Mouse (Mus musculus) granulocyte monocyte progenitor cell, adult 5-6 weeks (primary cell): ENCODE data around the gene Adgrl1. TPM values are rescaled to one million over a fixed set of nuclear protein-coding genes. Genes with fewer than 3 reads are reported as not detected.

ENCODE experiments used
- ATAC-seq: replicated peaks from 2 replicates; pipeline ENCODE4 v1.8.0; 2016; ENCODE audit warnings: mild to moderate bottlenecking, moderate TSS enrichment, inconsistent platforms; ENCODE audit not compliant: poor library complexity, severe bottlenecking
- total RNA-seq, 2 experiments: library from RNA; stranded (forward) in 1 of 2; stranded (reverse) in 1 of 2; fragments of 200-712, 200-1000 nt in 1 of 2; fragments of >200 nt in 1 of 2; fragmentation: Nextera tagmentation in 1 of 2; gene quantifications; 2 replicates each; pipeline ENCODE4 v1.2.3; 2014 to 2017

Adgrl1 gene
- total RNA-seq, 2 experiments from 2014 or later = 1.4 to 3.6 TPM

GRCm38 (mm10) chr8:83945540-83945939 is 45.6 kb downstream of the Adgrl1 start:
- ATAC-seq = no peak

- ATAC-seq = no peak
Measured at GRCm38 (mm10) chr8:83954749-83955105, 54.8 kb downstream of the Adgrl1 start.

GRCm38 (mm10) chr8:83955106-83955957 is 55.4 kb downstream of the Adgrl1 start, which contains the start of the genes Gm10644 and Asf1b:
TSS of gene Gm10644 (minus strand) at chr8:83955205.
TSS of gene Asf1b (plus strand) at chr8:83955507.
- peak; percentile 88 for ATAC-seq

DNA sequence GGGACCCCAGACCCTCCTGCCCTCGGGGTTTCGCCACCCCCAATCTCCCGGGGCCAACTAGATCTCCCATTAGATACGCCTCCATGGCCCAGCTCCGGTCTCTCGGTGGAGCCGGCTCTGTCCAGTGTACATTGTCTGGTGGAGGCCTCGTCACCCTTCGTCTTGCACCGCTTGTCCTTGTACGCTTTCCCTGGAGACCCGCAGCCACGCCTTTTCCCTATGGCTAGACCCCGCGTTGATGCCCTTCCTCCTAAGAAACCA is 56.0 kb downstream of the Adgrl1 start:
- ATAC-seq = no peak; the same call in none of the 2 replicates

DNA sequence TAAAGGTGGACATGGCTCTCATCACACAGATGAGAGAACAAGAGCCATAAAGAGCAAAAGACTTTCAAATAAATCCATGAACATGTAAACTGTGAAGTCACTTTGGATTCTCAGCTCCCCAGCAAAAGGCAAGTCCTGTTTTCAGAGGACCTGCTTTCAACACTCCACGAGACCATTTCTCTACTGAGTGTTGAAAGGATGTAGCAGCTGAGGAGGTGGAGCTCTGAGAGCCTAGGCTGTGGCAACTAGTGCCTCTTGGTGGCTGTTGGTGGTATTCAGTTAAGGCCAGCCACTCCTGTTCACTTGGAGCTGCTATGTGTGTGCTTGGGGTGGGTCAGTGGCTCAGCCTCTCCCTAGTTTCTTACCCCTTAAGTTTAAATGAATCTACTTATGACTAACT is 56.9 kb downstream of the Adgrl1 start:
- ATAC-seq = peak; percentile 52

- ATAC-seq = no peak
Measured at GRCm38 (mm10) chr8:83964015-83964765, 64.3 kb downstream of the Adgrl1 start.

DNA sequence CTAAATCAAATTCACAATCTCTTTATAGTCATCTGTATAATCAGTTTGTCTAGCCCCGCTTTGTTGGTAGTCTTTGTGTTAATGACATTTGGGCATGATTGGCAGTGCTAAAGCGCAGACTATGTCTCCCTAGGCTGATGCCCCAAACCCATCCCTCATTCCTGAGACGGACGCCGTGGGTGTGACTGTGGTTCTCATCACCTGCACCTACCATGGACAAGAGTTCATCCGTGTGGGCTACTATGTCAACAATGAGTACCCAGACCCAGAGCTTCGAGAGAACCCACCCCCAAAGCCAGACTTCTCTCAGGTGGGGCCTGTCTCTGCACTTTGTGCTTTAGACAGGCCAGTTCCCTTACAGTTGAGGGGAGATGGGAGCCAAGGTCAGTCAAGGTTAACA is 67.8 kb downstream of the Adgrl1 start:
- no peak for ATAC-seq

DNA sequence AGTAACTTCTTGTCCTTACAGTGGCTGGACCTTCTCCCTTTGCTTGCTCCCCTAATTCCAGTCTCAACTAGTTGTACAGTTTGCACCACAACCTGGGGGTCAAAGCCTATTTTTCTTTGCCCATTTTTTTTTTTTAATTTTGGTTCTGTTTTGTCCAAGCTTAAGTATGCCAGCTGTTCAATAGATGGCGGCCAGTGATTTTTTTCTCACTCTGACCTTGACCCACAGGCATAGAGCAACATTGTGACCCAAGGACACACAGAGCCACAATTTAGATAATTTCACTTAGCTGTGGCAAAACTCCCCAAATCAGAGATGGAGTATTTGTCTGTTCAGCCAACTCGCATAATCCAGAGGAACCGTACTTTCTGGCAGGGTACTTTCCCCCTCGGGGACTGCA is 71.2 kb downstream of the Adgrl1 start:
- ATAC-seq = no peak

GRCm38 (mm10) chr8:83971661-83972060 is 71.8 kb downstream of the Adgrl1 start:
- no peak for ATAC-seq

GRCm38 (mm10) chr8:83972150-83973120 is 72.5 kb downstream of the Adgrl1 start, which contains the start of gene Prkaca:
TSS of gene Prkaca (plus strand) at chr8:83972993.
- ATAC-seq = peak; percentile 97

DNA sequence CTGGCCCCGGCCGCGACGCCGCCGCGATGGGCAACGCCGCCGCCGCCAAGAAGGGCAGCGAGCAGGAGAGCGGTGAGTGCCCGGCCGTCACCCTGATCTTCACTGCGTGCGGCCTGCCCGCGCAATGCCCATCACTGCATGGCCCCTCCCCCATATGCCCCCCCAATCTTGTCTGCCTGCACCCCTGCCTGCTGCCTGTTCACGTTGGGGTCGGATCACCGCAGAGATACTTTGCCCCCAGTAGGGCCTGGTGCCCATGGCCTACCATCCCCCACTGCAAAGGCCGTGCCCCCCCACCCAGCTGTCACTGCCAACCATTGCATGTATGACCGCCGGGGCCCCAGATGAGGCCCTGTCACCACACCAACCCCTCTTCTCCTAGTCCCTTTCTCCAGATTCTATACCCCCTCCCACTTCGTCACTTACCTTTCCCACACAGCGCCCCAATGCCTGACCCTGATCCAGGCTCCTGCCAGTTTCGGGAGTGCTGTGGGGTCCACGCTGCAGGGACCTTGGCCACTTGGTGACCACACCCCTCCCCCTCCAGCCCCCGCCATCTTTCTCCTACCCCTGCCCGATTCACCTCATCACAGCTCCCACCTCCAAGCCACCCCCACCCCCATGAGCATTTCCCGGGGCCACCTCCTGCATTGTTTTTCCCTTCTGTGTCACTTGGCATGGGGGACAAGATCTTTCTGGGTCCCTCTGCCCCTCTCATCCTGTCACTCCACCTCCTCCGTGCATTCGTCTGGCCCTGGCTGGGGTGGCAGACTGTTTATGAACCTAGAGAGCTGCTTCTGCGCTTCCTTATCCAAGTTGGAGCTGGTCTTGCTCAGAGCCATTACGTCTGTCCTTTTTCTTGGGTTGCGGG is 73.5 kb downstream of the Adgrl1 start:
- ATAC-seq = peak; percentile 6; the same call in 1 of the 2 replicates

- ATAC-seq = no peak
Measured at GRCm38 (mm10) chr8:83974521-83974920, 74.6 kb downstream of the Adgrl1 start.

DNA sequence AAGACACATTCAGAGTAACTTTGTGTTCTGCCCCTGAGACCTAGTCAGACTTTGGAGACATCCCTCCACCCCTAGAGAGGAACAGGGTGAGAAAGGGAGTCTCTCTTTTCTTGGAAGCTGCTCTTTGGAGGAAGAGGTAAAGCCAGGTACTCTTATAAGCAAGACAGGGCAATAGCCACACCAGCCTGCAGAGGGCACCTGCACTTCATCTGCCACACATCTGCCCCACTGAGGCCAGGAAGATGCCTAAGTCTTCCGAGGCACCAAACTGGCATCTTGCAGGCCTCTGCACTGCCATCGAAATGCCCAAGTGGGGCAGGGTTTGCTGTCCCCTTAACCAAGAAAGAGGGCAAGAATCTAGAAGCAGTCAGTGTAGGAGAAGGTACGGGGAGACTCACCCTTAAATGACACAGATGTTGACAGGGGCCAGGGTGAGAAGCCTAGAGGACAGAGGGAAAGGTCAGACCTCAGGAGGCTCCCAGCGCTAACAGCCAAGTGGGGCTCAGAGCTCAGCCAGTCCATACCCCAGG is 76.3 kb downstream of the Adgrl1 start:
- no peak for ATAC-seq

- no peak for ATAC-seq
Measured at GRCm38 (mm10) chr8:83976779-83977350, 77.0 kb downstream of the Adgrl1 start.

GRCm38 (mm10) chr8:83977646-83978045 is 77.7 kb downstream of the Adgrl1 start:
- ATAC-seq = no peak

- no peak for ATAC-seq
Measured at GRCm38 (mm10) chr8:83978200-83978599, 78.3 kb downstream of the Adgrl1 start.

GRCm38 (mm10) chr8:83980250-83980649 is 80.3 kb downstream of the Adgrl1 start:
- no peak for ATAC-seq

GRCm38 (mm10) chr8:83980845-83981244 is 80.9 kb downstream of the Adgrl1 start:
- no peak for ATAC-seq

- ATAC-seq = no peak
Measured at GRCm38 (mm10) chr8:83981533-83981932, 81.6 kb downstream of the Adgrl1 start.
